Mouse (Mus musculus): ENCODE measurements around the gene Utp11.

Utp11 gene

DNA sequence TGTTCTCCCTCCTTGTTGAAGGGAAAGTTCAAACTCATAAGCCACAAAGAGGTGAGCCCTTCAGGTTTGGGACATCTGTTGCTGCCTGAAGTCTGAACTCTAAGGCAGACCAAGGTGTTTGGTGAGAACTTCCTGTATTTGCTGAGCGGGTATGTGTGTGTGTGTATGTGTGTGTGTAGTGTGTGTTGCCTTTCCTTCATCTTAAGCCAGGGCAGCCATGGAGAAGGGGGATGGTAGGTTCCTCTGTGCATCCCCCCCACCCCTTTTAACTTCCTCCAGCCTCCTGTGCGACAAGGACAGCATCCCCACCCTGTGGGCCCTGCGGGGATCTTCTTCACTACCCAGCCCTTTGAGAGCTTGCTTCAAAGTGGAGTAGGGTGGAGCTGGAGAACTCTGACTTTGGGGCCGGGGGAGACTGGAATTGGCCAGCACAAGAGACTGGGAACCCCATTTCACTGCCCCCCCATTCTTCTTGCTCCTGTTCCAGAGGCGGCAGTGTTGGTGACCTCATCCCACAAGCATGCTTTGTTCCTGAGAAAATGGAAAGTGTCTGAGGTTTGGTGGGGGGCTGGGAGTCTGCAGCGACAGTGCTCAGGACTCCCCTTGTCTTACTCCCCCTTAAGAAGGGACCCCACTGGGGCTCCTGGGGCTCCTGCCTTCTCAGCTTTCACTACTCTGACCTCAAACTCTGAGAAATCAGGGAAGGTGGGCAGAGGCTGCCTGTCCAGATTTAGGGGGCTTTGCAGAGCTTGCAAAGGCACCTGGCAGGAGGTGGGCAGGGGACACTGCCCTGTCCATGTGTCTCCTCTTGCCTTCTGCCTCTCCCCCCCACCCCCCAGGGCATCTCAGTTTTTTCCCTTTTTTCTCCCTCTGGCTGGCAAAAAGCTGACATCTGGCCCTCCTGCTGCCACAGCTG lies 10.7 kb upstream of the Utp11 start:
- no peak for DNase-seq

DNA sequence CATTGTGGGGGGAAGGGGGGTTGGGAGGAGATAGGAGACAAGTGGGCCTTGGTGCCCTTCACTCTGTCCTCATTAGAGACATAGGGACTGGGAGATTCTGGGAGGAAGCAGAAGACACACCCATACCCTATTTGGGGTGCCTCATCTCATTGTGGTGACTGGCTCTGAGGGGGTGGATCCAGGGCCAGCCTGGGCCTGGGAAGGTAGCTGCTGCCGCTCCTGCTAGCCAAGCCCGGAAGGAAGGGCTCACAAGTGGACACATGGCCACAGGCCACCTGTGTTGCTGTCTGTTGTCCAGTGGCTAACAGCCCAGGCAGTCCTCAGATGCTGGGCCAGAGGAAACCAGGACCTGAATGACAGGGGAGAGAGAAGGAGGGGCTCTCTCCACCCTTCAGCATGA lies 10.0 kb upstream of the Utp11 start:
- no peak for DNase-seq

- no peak for DNase-seq
Measured at GRCm38 (mm10) chr4:124701916-124702315, 8.5 kb upstream of the Utp11 start.

GRCm38 (mm10) chr4:124701052-124701845 lies 7.8 kb upstream of the Utp11 start:
- no peak for DNase-seq

- no peak for DNase-seq
Measured at GRCm38 (mm10) chr4:124700248-124700971, 7.0 kb upstream of the Utp11 start, which contains the start of gene Fhl3. Gene Fhl3 (plus strand): TSS chr4:124700701.

DNA sequence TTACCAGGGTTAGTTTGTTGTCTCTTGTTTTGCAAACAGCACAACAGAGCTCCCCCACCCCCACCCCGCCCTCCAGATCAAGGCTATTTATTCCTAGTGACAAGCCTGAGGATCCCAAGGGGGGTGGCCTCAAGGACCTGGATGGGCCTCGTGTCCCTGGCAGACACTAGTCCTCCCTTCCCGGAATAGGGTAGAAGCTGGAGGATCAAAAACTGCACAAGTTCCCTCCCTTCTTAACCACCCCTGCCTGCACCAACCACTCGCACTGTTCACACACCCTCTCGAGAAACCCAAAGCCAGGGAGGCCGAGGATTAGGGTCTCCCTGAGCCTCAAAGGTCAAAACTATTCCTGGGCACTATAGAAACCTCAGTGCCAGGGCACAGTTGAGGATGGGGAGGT lies 6.4 kb upstream of the Utp11 start:
- DNase-seq = no peak

DNA sequence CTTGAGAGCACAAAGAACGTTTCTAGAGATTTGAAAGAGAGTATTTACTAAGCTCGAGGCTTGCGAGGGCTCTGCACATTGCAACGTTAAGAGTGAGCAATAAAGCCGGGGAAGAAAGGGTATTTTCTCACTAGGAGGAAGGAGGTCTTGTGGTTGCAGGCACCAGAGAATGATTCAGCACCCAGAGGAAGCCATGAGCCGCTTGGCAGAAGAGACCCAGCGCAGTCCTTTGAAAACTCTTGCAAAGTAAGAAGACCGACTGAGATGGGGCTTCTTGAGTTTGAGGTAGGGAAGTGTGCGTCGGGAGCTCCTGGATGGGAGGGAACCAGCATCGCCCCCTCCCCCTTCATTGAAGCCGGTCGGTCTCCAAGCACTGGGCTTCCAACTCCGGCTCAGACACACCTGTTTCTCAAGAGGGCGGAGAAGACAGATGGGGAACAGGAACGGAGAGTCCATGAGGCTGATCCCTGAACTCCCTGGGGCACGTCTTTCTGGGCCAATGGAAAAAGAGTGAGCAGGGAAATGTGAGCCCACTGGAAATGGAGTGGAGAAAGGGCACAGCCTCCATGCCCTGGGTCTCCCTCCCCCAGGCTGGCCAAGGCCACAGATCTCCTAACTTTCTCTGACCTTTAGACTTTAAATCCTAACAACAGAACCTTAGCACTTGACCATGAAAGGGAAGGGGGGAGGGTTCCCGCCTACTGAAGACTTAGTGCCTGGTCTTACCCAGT lies 2.6 kb upstream of the Utp11 start:
- DNase-seq = no peak

DNA sequence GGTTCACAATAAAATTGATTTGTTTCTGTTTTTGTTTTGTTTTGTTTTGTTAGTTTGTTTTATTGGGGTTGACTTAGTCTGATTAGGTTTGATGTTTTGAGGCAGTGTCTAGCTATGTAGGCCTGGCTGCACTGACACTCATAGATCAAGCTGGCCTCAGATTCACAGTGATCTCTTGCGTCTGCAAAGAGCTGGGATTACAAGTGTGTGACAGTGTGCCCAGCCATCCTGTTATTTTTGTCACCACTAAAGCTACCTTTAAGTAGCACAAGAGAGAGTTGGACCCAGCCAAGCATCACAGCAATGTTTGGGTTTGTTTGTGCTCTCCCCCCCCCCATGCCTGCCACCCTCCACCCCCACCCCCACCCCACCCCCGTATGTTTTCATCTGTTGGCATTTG lies 1.2 kb upstream of the Utp11 start:
- DNase-seq = no peak

GRCm38 (mm10) chr4:124692416-124692861 lies 961 bp downstream of the Utp11 start:
- DNase-seq = no peak

DNA sequence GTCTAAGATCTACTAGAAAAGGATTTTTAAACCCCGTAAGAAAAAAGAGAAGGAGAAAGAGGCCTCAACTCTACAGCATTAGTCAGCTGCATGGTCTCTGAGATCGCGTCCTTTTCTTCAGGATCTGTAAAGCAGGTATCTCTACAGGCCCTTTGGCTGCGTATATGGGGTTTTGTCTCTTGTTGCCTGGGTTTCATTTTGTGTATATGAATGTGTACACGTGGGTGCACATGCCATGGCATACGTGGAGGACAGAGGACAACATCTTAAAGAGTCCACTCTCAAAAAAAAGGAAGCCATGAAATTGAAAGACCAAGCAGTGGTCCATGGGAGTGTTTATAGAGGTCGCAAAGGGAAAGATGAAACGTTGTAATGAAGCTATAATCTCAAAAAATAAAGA lies 1.9 kb downstream of the Utp11 start:
- DNase-seq = no peak

DNA sequence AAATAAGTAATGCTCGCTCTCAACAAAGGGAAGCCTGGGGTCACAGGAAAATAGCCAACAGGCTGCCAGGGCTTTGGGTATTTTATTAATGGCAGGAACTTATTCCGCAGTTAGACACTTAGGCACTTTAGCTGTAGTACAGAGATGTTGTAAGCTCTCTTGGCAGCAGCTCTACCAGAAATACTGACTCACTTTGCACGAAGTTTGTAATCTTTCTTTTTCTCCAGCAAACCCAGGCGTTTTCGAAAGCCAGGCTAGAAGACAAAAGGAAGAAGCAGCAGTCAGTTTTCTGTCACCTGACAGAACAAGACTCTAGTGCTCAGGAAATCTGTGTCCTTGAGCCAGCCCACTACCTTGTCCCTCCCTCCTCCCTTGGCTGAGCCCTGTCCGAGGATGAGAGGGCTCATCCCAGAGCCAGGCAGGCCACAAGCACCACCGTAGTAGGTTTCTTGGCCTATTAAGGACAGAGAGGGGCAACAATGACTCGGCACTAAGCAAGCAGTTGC lies 7.5 kb downstream of the Utp11 start:
- no peak for DNase-seq

DNA sequence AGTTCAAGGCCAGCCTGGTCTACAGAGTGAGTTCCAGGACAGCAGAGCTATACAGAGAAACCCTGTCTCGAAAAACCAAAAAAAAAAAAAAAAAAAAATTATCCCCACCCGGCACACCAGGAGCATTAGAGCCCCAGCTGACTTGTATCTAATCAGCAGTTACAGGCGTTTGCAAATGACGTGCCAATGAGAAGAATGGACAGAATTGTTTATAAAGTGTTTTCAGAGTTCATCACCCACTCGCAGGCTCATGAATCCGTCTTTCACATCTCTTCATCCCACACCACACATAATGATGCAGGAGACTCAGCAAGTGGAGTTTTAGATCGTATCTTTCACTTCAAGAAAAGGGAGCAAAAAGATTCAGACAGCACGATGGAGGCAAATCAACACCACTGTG lies 7.9 kb downstream of the Utp11 start:
- no peak for DNase-seq

DNA sequence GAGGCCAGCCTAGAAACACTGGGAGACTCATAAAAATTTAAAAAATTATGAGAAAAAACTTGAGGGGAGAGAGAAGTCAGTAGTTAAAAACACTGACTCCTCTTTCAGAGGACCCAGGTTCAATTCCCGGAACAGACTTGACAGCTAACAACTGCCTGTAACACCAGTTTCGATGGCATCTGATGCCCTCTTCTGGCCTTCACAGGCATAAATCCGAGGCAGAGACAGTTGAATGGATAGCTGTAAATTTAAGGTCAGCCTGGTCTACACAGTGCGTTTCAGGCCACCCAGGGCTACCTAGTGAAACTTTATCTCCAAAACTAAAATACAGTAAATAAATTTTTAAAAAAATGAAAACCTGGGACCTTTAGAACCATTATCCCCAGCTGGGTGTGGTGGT lies 8.4 kb downstream of the Utp11 start:
- no peak for DNase-seq

DNA sequence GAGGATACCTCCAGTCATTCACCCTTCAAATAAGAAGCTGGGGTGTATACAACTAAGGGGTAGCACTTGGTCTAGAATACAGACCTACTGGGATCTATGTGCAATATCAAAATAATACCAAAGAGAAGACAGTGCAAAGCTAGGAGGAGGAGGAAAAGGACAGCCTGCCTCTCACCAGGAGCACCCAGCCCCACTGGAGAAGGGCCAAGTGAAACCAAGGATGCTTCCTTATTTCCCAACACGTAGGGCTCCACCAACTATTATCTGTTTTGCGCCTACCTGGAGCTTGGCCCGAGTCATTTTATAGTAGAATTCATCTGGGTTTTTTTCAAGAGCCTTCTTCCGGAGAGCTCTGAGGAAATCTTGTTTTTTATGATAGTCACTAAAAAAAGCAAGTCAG lies 9.9 kb downstream of the Utp11 start:
- peak; percentile 43 for DNase-seq

DNA sequence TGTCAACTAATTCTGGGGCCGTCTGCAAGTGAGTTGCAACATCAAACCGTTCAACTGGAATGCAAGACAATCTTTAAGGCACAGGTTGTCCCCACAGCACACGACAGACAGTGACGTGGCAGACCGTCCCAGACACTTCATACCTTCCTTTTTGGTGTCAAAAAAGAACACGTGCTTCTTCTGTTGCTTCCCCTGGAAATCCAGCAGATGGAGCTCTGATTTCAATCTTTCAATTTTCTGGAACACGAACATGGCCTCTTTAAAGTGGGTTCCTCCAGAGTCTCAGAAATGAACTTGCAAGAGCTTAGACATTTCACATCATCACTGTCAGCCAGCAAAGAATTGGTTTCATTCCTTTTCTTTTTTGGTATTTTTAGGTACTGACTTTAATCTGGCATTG lies 11.1 kb downstream of the Utp11 start:
- DNase-seq = no peak

DNA sequence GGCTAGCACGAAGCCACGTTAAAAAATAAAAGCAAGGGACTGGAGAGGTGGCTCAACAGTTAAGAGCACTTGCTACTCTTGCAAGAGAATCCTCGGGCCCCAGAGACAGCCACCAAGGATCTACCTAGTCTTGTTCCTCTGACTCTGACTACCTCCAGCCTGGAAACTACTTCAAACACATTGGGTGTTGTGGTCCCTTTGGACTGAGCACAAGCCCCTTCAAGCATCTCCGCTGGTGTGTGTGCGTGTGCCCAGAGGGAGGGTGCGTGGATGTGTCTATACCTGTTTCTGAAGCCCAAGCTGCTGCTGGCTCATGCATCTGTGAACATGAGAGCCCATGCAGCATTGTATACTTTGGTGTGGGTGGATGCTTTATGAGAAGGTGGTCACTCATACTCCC lies 17.4 kb downstream of the Utp11 start:
- DNase-seq = no peak

DNA sequence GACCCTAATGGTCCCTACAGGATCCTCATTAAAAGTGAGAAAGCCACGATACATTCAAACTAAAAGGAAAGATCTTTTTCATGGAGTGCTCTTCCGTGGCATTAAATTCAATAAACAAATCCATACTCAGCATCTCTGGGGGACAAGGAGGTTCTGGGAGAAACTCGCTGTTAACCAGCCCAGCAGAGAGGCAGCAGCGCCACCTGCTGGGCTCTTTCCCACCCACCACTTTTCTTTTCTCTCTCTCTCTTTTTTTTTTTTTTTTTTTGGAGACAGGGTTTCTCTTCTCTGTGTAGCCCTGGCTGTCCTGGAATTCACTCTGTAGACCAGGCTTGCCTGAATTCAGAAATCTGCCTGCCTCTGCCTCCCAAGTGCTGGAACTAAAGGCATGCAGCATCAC lies 18.4 kb downstream of the Utp11 start:
- peak; percentile 66 for DNase-seq

GRCm38 (mm10) chr4:124674334-124675032 lies 18.9 kb downstream of the Utp11 start:
- DNase-seq = no peak

GRCm38 (mm10) chr4:124672347-124673320 lies 20.8 kb downstream of the Utp11 start:
- peak; percentile 78 for DNase-seq

- no peak for DNase-seq
Measured at GRCm38 (mm10) chr4:124671583-124671982, 21.8 kb downstream of the Utp11 start.
